Comparison of ENCODE assay signal across 9 mouse cellular contexts in the genomic region with DNA sequence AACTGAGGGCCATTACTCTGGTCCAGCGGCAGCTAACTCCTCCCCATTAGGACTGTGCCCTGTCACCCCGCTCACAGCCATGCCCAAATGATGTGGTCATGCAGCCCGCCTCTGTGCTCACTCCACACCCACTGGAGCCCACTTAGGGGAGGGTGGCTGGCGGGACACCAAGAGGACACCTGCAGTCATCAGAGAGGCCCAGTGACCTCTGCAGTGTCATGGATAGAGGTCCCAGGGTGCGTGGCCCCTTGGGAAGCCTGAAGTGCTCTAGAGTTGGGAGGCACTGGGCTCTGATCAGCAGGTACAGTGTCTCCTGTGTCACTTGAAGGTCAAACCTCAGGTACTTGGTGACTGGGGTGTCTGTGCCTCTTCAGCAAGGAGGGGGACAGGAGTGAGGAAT. TPM values are rescaled to one million over a fixed set of nuclear protein-coding genes. Genes with fewer than 3 reads are reported as not detected.
DNase-seq lines count a peak whose midpoint lies in the region; ATAC-seq and TF ChIP-seq lines count a peak whose summit lies in the region.
"Had no signal": no experiment of that assay in that cellular context is flagged by ENCODE, and none has a peak within 500 bp of the region (broad histone marks: within the 10 kb centered on the region; RNA-seq: fewer than 3 reads in every experiment).

No protein-coding gene starts in this region.

- no peak for TF ChIP-seq CTCF in left cerebral cortex, adult 2 months (IDR thresholded peaks at IDR 0.05)

- peaks cover 5% of the 10 kb centered on the region for H3K27me3 ChIP-seq in forebrain, embryonic 11.5 days (ENCODE audit: control insufficient read depth, insufficient read depth, low read length)
- no peaks in the 10 kb centered on the region for H3K27me3 ChIP-seq in hindbrain, embryonic 16.5 days (replicated peaks; ENCODE audit: control insufficient read depth, insufficient read depth, low read length)
- H3K27me3 ChIP-seq in neural tube, embryonic 15.5 days (replicated peaks), result no peaks in the 10 kb centered on the region

- peaks cover 11% of the 10 kb centered on the region for H3K36me3 ChIP-seq in forebrain, embryonic 11.5 days (ENCODE audit: control insufficient read depth, insufficient read depth, low read length)
- H3K36me3 ChIP-seq in hindbrain, embryonic 16.5 days (ENCODE audit: control insufficient read depth, insufficient read depth, low read length), result peaks cover 9% of the 10 kb centered on the region
- peaks cover 15% of the 10 kb centered on the region for H3K36me3 ChIP-seq in neural tube, embryonic 15.5 days

- no peak for DNase-seq in left cerebral cortex, adult 2 months (ENCODE audit: extremely low spot score in 1 of 2, low spot score in 2 of 2)
- DNase-seq in left cerebral cortex, adult 9 months (ENCODE audit: low spot score in 2 of 2), result no peak
- no peak for DNase-seq in forebrain, embryonic 11.5 days (ENCODE audit: low spot score)
- no peak for DNase-seq in adrenal gland, postnatal 25 days
- no peak for DNase-seq in embryo, embryonic 11 days
- DNase-seq: thymus, postnatal 25 days had no signal

- no peaks in the 10 kb centered on the region for H3K9me3 ChIP-seq in forebrain, embryonic 11.5 days (ENCODE audit: control insufficient read depth, low read length)
- H3K9me3 ChIP-seq in hindbrain, embryonic 16.5 days (ENCODE audit: control insufficient read depth, low read length), result no peaks in the 10 kb centered on the region
- H3K9me3 ChIP-seq in neural tube, embryonic 15.5 days (replicated peaks), result no peaks in the 10 kb centered on the region
- H3K9me3 ChIP-seq: G1E had no signal

- peak overlapping the region; percentile 54 for H3K9ac ChIP-seq in forebrain, embryonic 11.5 days (ENCODE audit: low read length)
- H3K9ac ChIP-seq in hindbrain, embryonic 16.5 days (ENCODE audit: low read depth, low read length), result peak overlapping the region; percentile 84
- H3K9ac ChIP-seq in neural tube, embryonic 15.5 days (replicated peaks), result peak overlapping the region; percentile 58

- intact Hi-C loops in left cerebral cortex, adult 2 months (cut with DNase I), result no loop called here

- no peak for ATAC-seq in forebrain, embryonic 11.5 days (replicated peaks; ENCODE audit: low FRiP score)
- ATAC-seq in hindbrain, embryonic 16.5 days, result no peak
- no peak for ATAC-seq in neural tube, embryonic 15.5 days (ENCODE audit: low FRiP score)

- H3K4me3 ChIP-seq in left cerebral cortex, adult 2 months, result peak overlapping the region; percentile 62
- H3K4me3 ChIP-seq in forebrain, embryonic 11.5 days (ENCODE audit: low read depth, low read length), result peak overlapping the region; percentile 35; the same call in 1 of the 2 replicates
- peak overlapping the region; percentile 57 for H3K4me3 ChIP-seq in hindbrain, embryonic 16.5 days (ENCODE audit: low read length)
- peak overlapping the region; percentile 47 for H3K4me3 ChIP-seq in neural tube, embryonic 15.5 days (replicated peaks)

- peak overlapping the region; percentile 55 for H3K4me2 ChIP-seq in forebrain, embryonic 11.5 days (ENCODE audit: low read depth, low read length, severe bottlenecking)
- peak overlapping the region; percentile 83 for H3K4me2 ChIP-seq in hindbrain, embryonic 16.5 days (ENCODE audit: low read length)
- H3K4me2 ChIP-seq in neural tube, embryonic 15.5 days, result peak overlapping the region; percentile 85

- 84% methylated on average over 5 of the region's 5 CpGs for WGBS in forebrain, embryonic 11.5 days
- WGBS in hindbrain, embryonic 16.5 days, result 87% methylated on average over 5 of the region's 5 CpGs
- WGBS in neural tube, embryonic 15.5 days, result 74% methylated on average over 5 of the region's 5 CpGs

- H3K4me1 ChIP-seq in forebrain, embryonic 11.5 days (replicated peaks; ENCODE audit: control insufficient read depth, insufficient read depth, low read length), result peaks cover 49% of the 10 kb centered on the region
- peaks cover 54% of the 10 kb centered on the region for H3K4me1 ChIP-seq in hindbrain, embryonic 16.5 days (ENCODE audit: control insufficient read depth, insufficient read depth, low read depth, low read length)
- H3K4me1 ChIP-seq in neural tube, embryonic 15.5 days, result peaks cover 86% of the 10 kb centered on the region

- peak overlapping the region; percentile 94 for H3K27ac ChIP-seq in left cerebral cortex, adult 2 months
- peak overlapping the region; percentile 78; the same call in 1 of the 2 replicates for H3K27ac ChIP-seq in forebrain, embryonic 11.5 days (ENCODE audit: low read depth, low read length)
- peak overlapping the region; percentile 98 for H3K27ac ChIP-seq in hindbrain, embryonic 16.5 days (ENCODE audit: low read depth, low read length)
- peak overlapping the region; percentile 95 for H3K27ac ChIP-seq in neural tube, embryonic 15.5 days (replicated peaks)

RNA-seq across cellular contexts. Expression of a gene that starts 1.0 kb away (rescaled TPM):
- 100 to 1,000 TPM; 111 to 113 TPM for total RNA-seq in left cerebral cortex, adult 2 months (2021)
- polyA plus RNA-seq in forebrain, embryonic 11.5 days (2014; fragmentation: Nextera tagmentation; extraction: Ambion mirVana), result 75.5 and 77.7 TPM in 2 replicates
- 139 and 149 TPM in 2 replicates for polyA plus RNA-seq in hindbrain, embryonic 16.5 days (2015; fragmentation: Nextera tagmentation; extraction: Ambion mirVana)
- 122 and 144 TPM in 2 replicates for polyA plus RNA-seq in neural tube, embryonic 15.5 days (2015; fragmentation: Nextera tagmentation; extraction: Ambion mirVana)
- total RNA-seq in adrenal gland, postnatal 25 days (2021), result 1.4 and 3.2 TPM in 2 replicates

RNA-seq across cellular contexts. Expression of a gene that starts 4.6 kb away (rescaled TPM):
- 100 to 1,000 TPM; 816 to 913 TPM for total RNA-seq in left cerebral cortex, adult 2 months (2021)
- polyA plus RNA-seq in forebrain, embryonic 11.5 days (2014; fragmentation: Nextera tagmentation; extraction: Ambion mirVana), result 858 and 895 TPM in 2 replicates
- 491 and 527 TPM in 2 replicates for polyA plus RNA-seq in hindbrain, embryonic 16.5 days (2015; fragmentation: Nextera tagmentation; extraction: Ambion mirVana)
- polyA plus RNA-seq in neural tube, embryonic 15.5 days (2015; fragmentation: Nextera tagmentation; extraction: Ambion mirVana), result 544 and 638 TPM in 2 replicates
- 1,145 and 1,195 TPM in 2 replicates for total RNA-seq in adrenal gland, postnatal 25 days (2021)

RNA-seq across cellular contexts. Expression of a gene that starts 23.5 kb away (rescaled TPM):
- 10 to 100 TPM; 26.3 to 26.9 TPM for total RNA-seq in left cerebral cortex, adult 2 months (2021)
- 39.7 and 45.2 TPM in 2 replicates for polyA plus RNA-seq in forebrain, embryonic 11.5 days (2014; fragmentation: Nextera tagmentation; extraction: Ambion mirVana)
- polyA plus RNA-seq in hindbrain, embryonic 16.5 days (2015; fragmentation: Nextera tagmentation; extraction: Ambion mirVana), result 31.7 and 32.8 TPM in 2 replicates
- 26.9 and 36.6 TPM in 2 replicates for polyA plus RNA-seq in neural tube, embryonic 15.5 days (2015; fragmentation: Nextera tagmentation; extraction: Ambion mirVana)
- 31.7 and 33.5 TPM in 2 replicates for total RNA-seq in adrenal gland, postnatal 25 days (2021)

RNA-seq across cellular contexts. Expression of a gene that starts 32.5 kb away (rescaled TPM):
- total RNA-seq in left cerebral cortex, adult 2 months (2021), result 1 to 10 TPM; 4.0 to 5.4 TPM
- 3.8 and 4.5 TPM in 2 replicates for polyA plus RNA-seq in forebrain, embryonic 11.5 days (2014; fragmentation: Nextera tagmentation; extraction: Ambion mirVana)
- 8.1 and 8.5 TPM in 2 replicates for polyA plus RNA-seq in hindbrain, embryonic 16.5 days (2015; fragmentation: Nextera tagmentation; extraction: Ambion mirVana)
- 5.6 and 8.2 TPM in 2 replicates for polyA plus RNA-seq in neural tube, embryonic 15.5 days (2015; fragmentation: Nextera tagmentation; extraction: Ambion mirVana)
- 3.0 and 4.3 TPM in 2 replicates for total RNA-seq in adrenal gland, postnatal 25 days (2021)

RNA-seq across cellular contexts. Expression of a gene that starts 32.9 kb away (rescaled TPM):
- total RNA-seq in left cerebral cortex, adult 2 months (2021), result 10 to 100 TPM; 13.5 to 13.6 TPM
- 7.0 and 8.0 TPM in 2 replicates for polyA plus RNA-seq in forebrain, embryonic 11.5 days (2014; fragmentation: Nextera tagmentation; extraction: Ambion mirVana)
- 7.5 and 7.6 TPM in 2 replicates for polyA plus RNA-seq in hindbrain, embryonic 16.5 days (2015; fragmentation: Nextera tagmentation; extraction: Ambion mirVana)
- polyA plus RNA-seq in neural tube, embryonic 15.5 days (2015; fragmentation: Nextera tagmentation; extraction: Ambion mirVana), result 4.3 and 7.3 TPM in 2 replicates
- 8.0 and 12.8 TPM in 2 replicates for total RNA-seq in adrenal gland, postnatal 25 days (2021)
